Mouse (Mus musculus) embryonic fibroblast, embryonic 13.5 days (primary cell): ENCODE results near the gene Itgb3bp.

Experiments
- CTCF ChIP-seq: IDR thresholded peaks from 2 replicates; pipeline ENCODE4 v1.5.1; 2011; ENCODE audit warnings: mild to moderate bottlenecking, control low read depth, low read length, moderate library complexity, borderline replicate concordance; ENCODE audit not compliant: insufficient read depth
- POLR2A ChIP-seq: IDR thresholded peaks from 2 replicates; pipeline ENCODE4 v1.6.1; 2011; ENCODE audit warnings: low read depth, mild to moderate bottlenecking, control low read depth, low read length, moderate library complexity

DNA sequence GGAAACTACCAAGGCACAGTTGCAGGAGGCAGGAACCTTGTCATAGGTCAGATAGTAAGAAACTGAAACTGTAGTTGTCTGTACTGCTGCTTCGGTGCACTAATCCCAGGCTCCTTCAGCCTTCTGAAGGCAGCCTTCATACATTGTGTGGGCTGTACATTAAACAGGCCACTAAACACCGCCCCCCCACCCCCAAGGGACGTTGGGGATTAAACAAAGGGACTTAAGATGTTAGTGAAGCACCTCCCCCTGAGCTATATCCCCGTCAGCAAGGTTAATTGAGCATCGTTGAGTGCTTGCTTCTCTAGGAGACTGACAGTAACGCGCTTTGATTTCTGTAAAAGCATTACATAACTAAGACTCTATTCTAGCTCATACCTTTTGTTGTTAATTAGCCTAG lies 189.8 kb downstream of the Itgb3bp start:
- TF ChIP-seq CTCF (no peak), POLR2A (no peak)
